Mouse (Mus musculus): Measurements from ENCODE around the gene Sh3d19. TPM values are rescaled to one million over a fixed set of nuclear protein-coding genes. Genes with fewer than 3 reads are reported as not detected.
"Not testable (repeated sequence)": the region's sequence is repeated elsewhere in the genome, so short reads cannot be mapped to it uniquely, and the experiment has no call there.

Gene Sh3d19
- polyA plus RNA-seq, 1 experiment from 2014 or later = 15.6 TPM

DNA sequence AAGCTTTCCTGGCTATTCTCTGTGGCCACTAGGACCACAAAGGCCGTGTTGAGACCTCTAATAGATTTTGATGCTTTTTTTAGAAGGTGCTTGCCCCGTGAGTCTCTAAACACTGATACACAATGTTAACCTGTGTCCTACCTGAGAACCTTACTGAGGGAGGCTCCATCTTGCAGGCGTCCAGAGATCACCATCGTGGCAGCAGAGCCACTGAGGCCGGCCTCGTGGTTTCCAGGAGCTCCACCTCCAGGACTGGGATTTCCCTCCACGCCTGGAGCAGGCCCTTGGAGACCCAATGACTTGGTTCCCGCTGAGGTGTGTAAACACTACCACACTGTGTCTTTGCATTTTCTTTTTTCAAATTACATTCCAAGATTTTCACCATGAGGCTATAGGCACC is 112.1 kb downstream of the Sh3d19 start:
- no peak for ATAC-seq (replicated peaks)
- H3K4me3 ChIP-seq = no peak overlapping the region
- 95% methylated on average over 8 of the region's 8 CpGs for WGBS

DNA sequence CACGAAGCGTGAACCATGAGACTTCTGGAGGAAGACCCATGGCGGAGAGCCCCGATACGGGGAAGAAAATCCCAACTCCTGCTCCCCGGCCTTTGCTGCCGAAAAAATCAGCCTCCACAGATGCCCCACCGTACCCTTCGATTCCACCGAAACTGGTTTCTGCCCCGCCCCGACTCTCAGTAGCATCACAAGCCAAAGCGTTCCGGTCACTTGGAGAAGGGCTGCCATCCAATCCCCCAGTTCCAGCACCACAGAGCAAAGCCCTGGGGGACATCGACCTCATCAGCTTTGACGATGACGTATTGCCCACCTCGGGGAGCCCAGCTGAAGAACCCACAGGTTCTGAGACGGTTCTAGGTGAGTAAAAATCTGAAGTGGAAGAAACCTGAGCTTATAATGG is 114.1 kb downstream of the Sh3d19 start:
- Histone ChIP-seq H3K36me3 (replicated peaks) (no peaks in the 10 kb centered on the region), H3K4me1 (no peaks in the 10 kb centered on the region), H3K9me3 (no peaks in the 10 kb centered on the region), H3K9ac (no peak overlapping the region), H3K27ac (peak overlapping the region; percentile 7; the same call in 1 of the 2 replicates), H3K4me2 (no peak overlapping the region), H3K27me3 (replicated peaks) (no peaks in the 10 kb centered on the region), H3K4me3 (no peak overlapping the region)
- WGBS = 95% methylated on average over 19 of the region's 19 CpGs
- ATAC-seq (replicated peaks) = no peak

More for the DNA sequence above, 112.1 kb downstream of the Sh3d19 start:
- H3K4me1 ChIP-seq = no peaks in the 10 kb centered on the region
- no peak overlapping the region for H3K9ac ChIP-seq
- no peak overlapping the region for H3K27ac ChIP-seq
- no peaks in the 10 kb centered on the region for H3K9me3 ChIP-seq
- no peaks in the 10 kb centered on the region for H3K27me3 ChIP-seq (replicated peaks)
- H3K4me2 ChIP-seq = no peak overlapping the region
- no peaks in the 10 kb centered on the region for H3K36me3 ChIP-seq (replicated peaks)

- H3K27me3 ChIP-seq (replicated peaks) = no peaks in the 10 kb centered on the region
- H3K27ac ChIP-seq = no peak overlapping the region
- peaks cover 6% of the 10 kb centered on the region; the same call in 1 of the 2 replicates for H3K4me1 ChIP-seq
- no peaks in the 10 kb centered on the region for H3K9me3 ChIP-seq
- H3K4me3 ChIP-seq = no peak overlapping the region
- no peak overlapping the region for H3K4me2 ChIP-seq
- WGBS = 53% methylated on average over 3 of the region's 3 CpGs
- no peaks in the 10 kb centered on the region for H3K36me3 ChIP-seq (replicated peaks)
- no peak overlapping the region for H3K9ac ChIP-seq
- no peak for ATAC-seq (replicated peaks)
Observed at GRCm38 (mm10) chr3:86087872-86088271, 117.0 kb downstream of the Sh3d19 start.

GRCm38 (mm10) chr3:86093213-86093845 is 122.4 kb downstream of the Sh3d19 start:
- no peaks in the 10 kb centered on the region for H3K9me3 ChIP-seq

GRCm38 (mm10) chr3:86093907-86094306 is 123.0 kb downstream of the Sh3d19 start:
- Histone ChIP-seq H3K27ac (peak overlapping the region; percentile 77), H3K4me2 (no peak overlapping the region), H3K36me3 (replicated peaks) (no peaks in the 10 kb centered on the region), H3K4me3 (no peak overlapping the region), H3K9me3 (no peaks in the 10 kb centered on the region), H3K27me3 (replicated peaks) (no peaks in the 10 kb centered on the region), H3K9ac (no peak overlapping the region), H3K4me1 (peaks cover 13% of the 10 kb centered on the region)
- 58% methylated on average over 5 of the region's 5 CpGs for WGBS
- ATAC-seq (replicated peaks) = 0 out of 2 replicates have a peak, but pooled peaks have one; percentile 35

More at GRCm38 (mm10) chr3:86093213-86093845, 122.4 kb downstream of the Sh3d19 start:
- peak; percentile 91 for ATAC-seq (replicated peaks)
- 19% methylated on average over 6 of the region's 6 CpGs for WGBS
- H3K4me1 ChIP-seq = peaks cover 13% of the 10 kb centered on the region
- H3K36me3 ChIP-seq (replicated peaks) = no peaks in the 10 kb centered on the region
- H3K9ac ChIP-seq = no peak overlapping the region
- peak overlapping the region; percentile 77 for H3K27ac ChIP-seq
- no peak overlapping the region for H3K4me2 ChIP-seq
- no peak overlapping the region for H3K4me3 ChIP-seq
- H3K27me3 ChIP-seq (replicated peaks) = no peaks in the 10 kb centered on the region

DNA sequence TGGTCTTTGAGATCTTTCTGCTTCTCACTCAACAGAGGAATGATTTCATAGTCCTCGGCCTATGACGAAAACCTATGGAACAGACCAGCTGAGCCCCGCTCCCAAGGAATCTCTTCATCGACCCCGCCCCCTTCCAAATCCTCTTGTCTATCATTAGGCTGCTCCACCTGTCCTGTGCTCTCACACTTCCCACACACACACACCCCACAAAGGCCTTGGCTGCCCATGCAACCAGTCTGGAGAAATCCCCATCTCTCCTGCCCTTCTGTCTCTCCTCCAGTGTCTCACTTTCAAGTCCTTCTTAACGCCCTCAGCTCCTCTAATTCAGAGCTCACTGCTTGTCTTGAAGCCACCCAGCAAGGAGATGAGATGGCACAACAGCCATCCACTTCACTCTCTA is 131.0 kb downstream of the Sh3d19 start:
- Histone ChIP-seq H3K4me3 (no peak overlapping the region), H3K4me2 (no peak overlapping the region), H3K4me1 (no peaks in the 10 kb centered on the region), H3K27me3 (replicated peaks) (no peaks in the 10 kb centered on the region), H3K9ac (no peak overlapping the region), H3K27ac (no peak overlapping the region), H3K36me3 (replicated peaks) (no peaks in the 10 kb centered on the region), H3K9me3 (no peaks in the 10 kb centered on the region)
- ATAC-seq (replicated peaks) = no peak
- 82% methylated on average over 6 of the region's 6 CpGs for WGBS

GRCm38 (mm10) chr3:86103449-86104291 is 132.8 kb downstream of the Sh3d19 start:
- no peaks in the 10 kb centered on the region for H3K27me3 ChIP-seq (replicated peaks)
- WGBS = 81% methylated on average over 10 of the region's 18 CpGs
- no peak for ATAC-seq (replicated peaks)
- no peak overlapping the region for H3K9ac ChIP-seq
- H3K36me3 ChIP-seq (replicated peaks) = no peaks in the 10 kb centered on the region
- H3K4me2 ChIP-seq = no peak overlapping the region
- H3K4me1 ChIP-seq = no peaks in the 10 kb centered on the region
- no peak overlapping the region for H3K27ac ChIP-seq
- no peak overlapping the region for H3K4me3 ChIP-seq
- H3K9me3 ChIP-seq = no peaks in the 10 kb centered on the region

GRCm38 (mm10) chr3:86104433-86104832 is 133.5 kb downstream of the Sh3d19 start:
- 90% methylated on average over 7 of the region's 7 CpGs for WGBS
- not testable (repeated sequence) for H3K27me3 ChIP-seq (replicated peaks); H3K4me1 ChIP-seq; H3K36me3 ChIP-seq (replicated peaks); H3K4me3 ChIP-seq; ATAC-seq (replicated peaks); H3K4me2 ChIP-seq; H3K9ac ChIP-seq; H3K27ac ChIP-seq; H3K9me3 ChIP-seq

- Histone ChIP-seq H3K9ac (no peak overlapping the region), H3K4me3 (no peak overlapping the region), H3K27me3 (replicated peaks) (no peaks in the 10 kb centered on the region), H3K4me2 (no peak overlapping the region), H3K27ac (no peak overlapping the region), H3K4me1 (no peaks in the 10 kb centered on the region), H3K36me3 (replicated peaks) (no peaks in the 10 kb centered on the region), H3K9me3 (no peaks in the 10 kb centered on the region)
- no peak for ATAC-seq (replicated peaks)
- WGBS = 86% methylated on average over 4 of the region's 4 CpGs
Observed at GRCm38 (mm10) chr3:86104909-86105308, 134.0 kb downstream of the Sh3d19 start.

DNA sequence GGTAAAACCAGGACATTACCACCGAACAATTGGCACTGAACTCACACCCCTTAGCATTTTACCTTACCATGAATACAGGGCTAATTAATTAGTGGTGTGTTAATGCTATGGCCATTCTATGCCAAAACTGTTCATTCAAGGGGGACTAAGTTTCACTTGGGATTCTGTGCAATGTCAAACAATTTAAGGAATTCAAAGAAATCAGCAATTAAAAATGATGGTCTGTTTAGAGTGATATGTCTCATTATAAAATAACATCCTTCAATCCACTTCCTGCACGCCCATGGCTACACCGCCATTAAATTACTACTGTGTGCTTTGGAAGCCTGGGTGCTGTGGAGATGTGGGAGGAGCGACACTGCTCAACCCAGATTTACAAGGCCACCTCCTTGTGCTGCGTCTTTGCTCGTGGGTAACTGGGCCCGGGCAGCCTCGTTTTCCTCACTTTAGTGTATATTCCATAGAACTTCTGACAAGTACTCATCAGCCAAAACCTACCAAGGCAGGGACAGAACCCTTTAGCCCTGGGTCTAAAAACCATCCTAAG is 135.2 kb downstream of the Sh3d19 start:
- Histone ChIP-seq H3K4me1 (no peaks in the 10 kb centered on the region), H3K27me3 (replicated peaks) (no peaks in the 10 kb centered on the region), H3K4me3 (no peak overlapping the region), H3K4me2 (no peak overlapping the region), H3K36me3 (replicated peaks) (no peaks in the 10 kb centered on the region), H3K27ac (no peak overlapping the region), H3K9ac (no peak overlapping the region), H3K9me3 (no peaks in the 10 kb centered on the region)
- 92% methylated on average over 8 of the region's 8 CpGs for WGBS
- ATAC-seq (replicated peaks) = no peak

GRCm38 (mm10) chr3:86107637-86108539 is 137.0 kb downstream of the Sh3d19 start:
- H3K36me3 ChIP-seq (replicated peaks) = no peaks in the 10 kb centered on the region
- H3K9me3 ChIP-seq = no peaks in the 10 kb centered on the region
- H3K27ac ChIP-seq = no peak overlapping the region
- 41% methylated on average over 8 of the region's 8 CpGs for WGBS
- H3K4me1 ChIP-seq = no peaks in the 10 kb centered on the region
- H3K27me3 ChIP-seq (replicated peaks) = no peaks in the 10 kb centered on the region
- ATAC-seq (replicated peaks) = 0 out of 2 replicates have a peak, but pooled peaks have one; percentile 30
- H3K4me2 ChIP-seq = no peak overlapping the region
- H3K9ac ChIP-seq = no peak overlapping the region
- H3K4me3 ChIP-seq = no peak overlapping the region

- no peak for ATAC-seq (replicated peaks)
- no peaks in the 10 kb centered on the region for H3K36me3 ChIP-seq (replicated peaks)
- no peak overlapping the region for H3K9ac ChIP-seq
- no peak overlapping the region for H3K4me2 ChIP-seq
- H3K27me3 ChIP-seq (replicated peaks) = no peaks in the 10 kb centered on the region
- H3K4me3 ChIP-seq = no peak overlapping the region
- WGBS = 87% methylated on average over 4 of the region's 4 CpGs
- H3K9me3 ChIP-seq = no peaks in the 10 kb centered on the region
- H3K4me1 ChIP-seq = no peaks in the 10 kb centered on the region
- H3K27ac ChIP-seq = no peak overlapping the region
Observed at GRCm38 (mm10) chr3:86108576-86108975, 137.7 kb downstream of the Sh3d19 start.

All from midbrain, embryonic 15.5 days (tissue).